Mouse (Mus musculus) heart, postnatal 0 days (tissue): ENCODE measurements around the gene Klrg1. TPM values are rescaled to one million over a fixed set of nuclear protein-coding genes. Genes with fewer than 3 reads are reported as not detected.

ENCODE experiments used
- ATAC-seq: fragments of 200-750 bp; cut with Nextera tagmentation; 2 replicates; pipeline ENCODE4 v1.8.0; 2017; ENCODE audit warnings: low read depth, moderate number of reproducible peaks, moderate library complexity; ENCODE audit not compliant: insufficient read depth
- DNase-seq: peaks from one replicate; pipeline ENCODE4 v3.0.0-alpha.2; 2016; ENCODE audit warnings: low spot score
- H3K27ac ChIP-seq: fragments of 300-500 bp; sonication (generic); 2 replicates; pipeline ENCODE4 v1.5.1; 2014; ENCODE audit warnings: low read depth, mild to moderate bottlenecking
- H3K27me3 ChIP-seq: fragments of 300-500 bp; sonication (generic); 2 replicates; pipeline ENCODE4 v1.6.1; 2014; ENCODE audit warnings: low read length, mixed read lengths; ENCODE audit not compliant: control insufficient read depth, insufficient read depth
- H3K36me3 ChIP-seq: fragments of 300-500 bp; sonication (generic); replicated peaks from 2 replicates; pipeline ENCODE4 v1.6.1; 2014; ENCODE audit warnings: low read length, mixed read lengths; ENCODE audit not compliant: control insufficient read depth, insufficient read depth
- H3K4me1 ChIP-seq: fragments of 300-500 bp; sonication (generic); 2 replicates; pipeline ENCODE4 v1.6.1; 2014; ENCODE audit warnings: antibody characterized with exemption; ENCODE audit not compliant: control insufficient read depth, insufficient read depth
- H3K4me2 ChIP-seq: fragments of 300-500 bp; sonication (generic); 2 replicates; pipeline ENCODE4 v1.6.1; 2014; ENCODE audit warnings: low read depth, mild to moderate bottlenecking, low read length, moderate library complexity
- H3K4me3 ChIP-seq: fragments of 300-500 bp; sonication (generic); 2 replicates; pipeline ENCODE4 v1.5.1; 2014; ENCODE audit warnings: low read depth, low read length
- H3K9ac ChIP-seq: fragments of 300-500 bp; sonication (generic); replicated peaks from 2 replicates; pipeline ENCODE4 v1.6.1; 2014; ENCODE audit warnings: low read depth, low read length, mixed read lengths
- H3K9me3 ChIP-seq: fragments of 300-500 bp; sonication (generic); replicated peaks from 2 replicates; pipeline ENCODE4 v1.6.1; 2016; ENCODE audit warnings: low read length; ENCODE audit not compliant: control insufficient read depth
- CTCF ChIP-seq: IDR thresholded peaks from 2 replicates; pipeline ENCODE4 v1.5.1; 2016; ENCODE audit warnings: antibody characterized with exemption, control low read depth, low read depth
- EP300 ChIP-seq: IDR thresholded peaks from 2 replicates; pipeline ENCODE4 v1.6.1; 2016; ENCODE audit warnings: antibody characterized with exemption, low read depth
- WGBS: fragments of 180-500 bp; shearing (Covaris S2); extraction: QIAGEN DNeasy Blood & Tissue Kit; methylation state at CpG from one replicate; pipeline ENCODE4 v1.1.7; 2014; 5-methylcytosine and 5-hydroxymethylcytosine counted together
- polyA plus RNA-seq: library from polyadenylated mRNA; unstranded; fragments of >200 nt; fragmentation: Nextera tagmentation; extraction: Ambion mirVana; gene quantifications from 2 replicates; pipeline ENCODE4 v1.2.1, GENCODE M21; 2015
- total RNA-seq: library from RNA; depleted of rRNA; stranded (reverse); fragments of >200 nt; gene quantifications from 2 replicates; pipeline ENCODE4 v1.2.3, GENCODE M21; 2014; ENCODE audit warnings: low replicate concordance; rRNA removed

Klrg1 gene
- total and polyA plus RNA-seq, 2 experiments from 2014 or later: not detected

DNA sequence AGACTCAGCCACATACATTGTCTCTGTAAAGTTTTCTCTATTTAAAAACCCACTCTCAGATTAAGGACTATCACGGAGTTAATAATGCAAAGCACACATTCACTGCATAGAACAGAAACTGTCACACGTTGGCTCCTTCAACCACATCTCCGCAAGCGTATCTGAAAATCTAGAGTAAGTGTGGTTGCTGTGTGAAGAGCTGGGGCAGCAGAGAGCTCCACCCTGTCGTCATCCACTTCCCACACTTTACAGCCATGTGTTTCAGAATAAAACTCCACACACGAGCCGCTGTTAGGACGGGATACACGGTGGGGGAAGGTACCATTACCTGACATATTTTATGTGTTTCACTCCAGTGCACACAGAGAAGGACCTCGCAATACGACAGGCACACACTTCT is 12.5 kb downstream of the Klrg1 start:
- no peak for DNase-seq
- Histone ChIP-seq H3K27ac (no peak overlapping the region), H3K4me3 (no peak overlapping the region), H3K4me1 (no peaks in the 10 kb centered on the region), H3K4me2 (no peak overlapping the region), H3K27me3 (no peaks in the 10 kb centered on the region), H3K9me3 (no peaks in the 10 kb centered on the region), H3K36me3 (no peaks in the 10 kb centered on the region), H3K9ac (no peak overlapping the region)
- TF ChIP-seq CTCF: no peak
- TF ChIP-seq EP300: no peak
- ATAC-seq: no peak
- 63% methylated on average over 11 of the region's 11 CpGs for WGBS

DNA sequence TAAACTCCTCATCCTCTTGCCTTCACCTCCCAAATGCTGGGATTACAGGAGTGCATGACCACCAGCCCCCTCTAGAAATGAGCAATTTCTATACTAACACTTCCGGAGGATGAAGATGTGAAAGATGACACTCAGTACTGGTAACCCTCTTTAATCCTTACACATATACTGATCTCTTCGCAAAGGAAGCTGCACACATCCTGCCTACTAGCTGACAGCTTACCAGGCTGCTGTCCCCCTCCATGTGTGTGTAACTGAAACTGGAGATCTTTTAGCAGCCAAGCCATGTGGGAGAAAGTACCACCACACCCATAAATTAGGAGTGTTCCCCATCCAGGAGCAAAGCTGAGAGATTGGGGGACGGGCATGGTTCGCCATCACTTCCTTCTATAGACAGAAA is 13.5 kb downstream of the Klrg1 start:
- ATAC-seq (no peak), DNase-seq (no peak)
- H3K9ac ChIP-seq: no peak overlapping the region
- H3K27me3 ChIP-seq: no peaks in the 10 kb centered on the region
- no peak overlapping the region for H3K27ac ChIP-seq
- H3K4me1 ChIP-seq: no peaks in the 10 kb centered on the region
- H3K9me3 ChIP-seq: no peaks in the 10 kb centered on the region
- 83% methylated on average over 4 of the region's 4 CpGs for WGBS
- TF ChIP-seq EP300 (no peak), CTCF (no peak)
- no peak overlapping the region for H3K4me2 ChIP-seq
- H3K4me3 ChIP-seq: no peak overlapping the region
- H3K36me3 ChIP-seq: no peaks in the 10 kb centered on the region

DNA sequence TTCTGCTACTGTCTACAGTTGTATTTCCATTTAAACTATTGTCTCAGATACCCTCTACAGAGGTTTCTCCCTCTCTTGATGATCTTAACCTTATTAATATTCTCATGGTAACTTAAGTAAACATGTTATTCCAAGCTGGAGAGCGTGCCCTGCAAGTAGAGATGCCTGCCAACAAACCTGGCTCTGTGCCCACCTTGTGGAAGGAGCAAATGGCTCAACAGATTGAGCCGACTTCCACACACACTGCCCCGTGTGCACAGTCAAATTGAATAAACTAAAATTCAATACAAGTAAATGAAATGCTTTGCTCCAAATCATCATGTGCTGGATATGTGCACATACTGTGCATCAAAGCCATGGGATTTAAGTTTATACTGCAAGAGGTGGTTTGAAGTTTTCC is 14.1 kb downstream of the Klrg1 start:
- H3K4me2 ChIP-seq: no peak overlapping the region
- H3K36me3 ChIP-seq: no peaks in the 10 kb centered on the region
- no peak for ATAC-seq
- no peaks in the 10 kb centered on the region for H3K4me1 ChIP-seq
- H3K27me3 ChIP-seq: no peaks in the 10 kb centered on the region
- TF ChIP-seq CTCF: no peak
- no peak for TF ChIP-seq EP300
- 10% methylated on average over 3 of the region's 3 CpGs for WGBS
- no peak overlapping the region for H3K27ac ChIP-seq
- peak; percentile 16 for DNase-seq
- no peaks in the 10 kb centered on the region for H3K9me3 ChIP-seq
- H3K4me3 ChIP-seq: no peak overlapping the region
- no peak overlapping the region for H3K9ac ChIP-seq

DNA sequence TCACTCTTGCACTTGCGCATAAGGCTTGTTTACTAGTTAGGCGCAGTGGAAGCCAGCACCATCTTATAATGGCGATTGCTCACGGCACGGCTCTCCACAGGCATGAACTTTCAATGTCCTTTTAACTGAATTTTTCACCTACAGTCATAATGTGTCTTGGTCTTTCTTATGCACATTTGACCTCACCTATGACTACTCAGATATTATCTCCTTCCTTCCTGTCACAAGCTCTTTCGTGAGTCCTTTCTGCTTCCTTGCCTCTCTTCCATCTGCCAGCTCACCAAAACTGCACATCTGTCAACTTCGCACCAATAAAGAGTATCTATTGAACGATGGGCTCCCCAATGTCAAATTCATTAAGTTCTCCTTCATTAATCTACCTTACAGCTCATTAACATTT is 20.1 kb downstream of the Klrg1 start:
- H3K4me3 ChIP-seq: no peak overlapping the region
- no peaks in the 10 kb centered on the region for H3K4me1 ChIP-seq
- WGBS: 84% methylated on average over 8 of the region's 8 CpGs
- H3K9me3 ChIP-seq: no peaks in the 10 kb centered on the region
- TF ChIP-seq EP300 (no peak), CTCF (no peak)
- no peaks in the 10 kb centered on the region for H3K36me3 ChIP-seq
- H3K4me2 ChIP-seq: no peak overlapping the region
- H3K27ac ChIP-seq: no peak overlapping the region
- ATAC-seq (no peak), DNase-seq (no peak)
- H3K27me3 ChIP-seq: peaks cover 5% of the 10 kb centered on the region
- no peak overlapping the region for H3K9ac ChIP-seq

DNA sequence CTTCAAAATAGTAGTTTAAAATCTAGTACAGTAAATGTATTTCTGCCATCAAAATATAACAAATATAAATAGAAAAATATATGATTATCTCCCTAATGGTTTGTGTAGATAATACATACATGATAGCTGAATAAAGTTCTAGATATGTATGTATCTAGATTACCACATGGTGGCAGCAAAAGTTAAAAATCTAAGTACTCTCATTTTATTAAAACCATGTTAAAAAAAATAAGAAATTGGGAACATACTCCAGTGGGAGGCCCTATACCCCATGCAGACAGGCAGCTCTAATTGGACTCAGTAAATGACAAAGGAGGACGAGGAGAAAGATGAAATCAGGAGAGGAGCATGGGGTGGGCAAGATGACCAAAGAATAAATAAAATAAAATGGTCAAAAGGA is 30.5 kb downstream of the Klrg1 start:
- Histone ChIP-seq H3K27me3 (no peaks in the 10 kb centered on the region), H3K36me3 (no peaks in the 10 kb centered on the region), H3K9me3 (no peaks in the 10 kb centered on the region), H3K4me1 (no peaks in the 10 kb centered on the region), H3K4me2 (no peak overlapping the region), H3K4me3 (no peak overlapping the region), H3K9ac (no peak overlapping the region), H3K27ac (no peak overlapping the region)
- no peak for ATAC-seq
- WGBS: 37% methylated on average over 1 of the region's 1 CpGs
- TF ChIP-seq CTCF (peak; percentile 18; the same call in 1 of the 2 replicates), EP300 (no peak)
- DNase-seq: no peak

DNA sequence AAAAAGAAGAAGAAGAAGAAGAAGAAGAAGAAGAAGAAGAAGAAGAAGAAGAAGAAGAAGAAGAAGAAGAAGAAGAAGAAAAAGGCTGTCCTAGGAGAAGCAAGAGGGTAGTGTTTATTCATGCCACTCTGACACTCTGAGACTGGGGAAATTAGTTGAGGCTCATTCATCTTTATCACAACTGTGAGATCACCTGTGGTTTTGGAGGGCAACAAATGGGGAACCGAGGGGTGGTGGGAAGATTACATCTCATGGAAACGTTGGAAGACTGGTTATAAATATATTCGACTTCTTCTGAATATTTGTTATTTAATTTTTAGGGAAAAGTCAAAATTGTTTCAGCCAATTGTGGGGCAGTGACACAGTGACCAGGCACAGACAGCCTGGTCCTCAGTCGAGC is 32.6 kb downstream of the Klrg1 start:
- Histone ChIP-seq H3K4me1 (no peaks in the 10 kb centered on the region), H3K9me3 (no peaks in the 10 kb centered on the region), H3K4me2 (no peak overlapping the region), H3K36me3 (no peaks in the 10 kb centered on the region), H3K9ac (no peak overlapping the region), H3K4me3 (no peak overlapping the region), H3K27me3 (no peaks in the 10 kb centered on the region), H3K27ac (no peak overlapping the region)
- TF ChIP-seq CTCF (no peak), EP300 (no peak)
- 39% methylated on average over 4 of the region's 4 CpGs for WGBS
- ATAC-seq: no peak
- no peak for DNase-seq

Other genes with a start within 250 kb of the Klrg1 start
- gene M6pr, start 25.8 kb upstream of the Klrg1 start, total RNA-seq: 55.9 and 58.4 TPM in 2 replicates
- gene M6pr, start 25.8 kb upstream of the Klrg1 start, polyA plus RNA-seq: 52.2 and 52.9 TPM in 2 replicates
- gene Phc1, start 57.7 kb upstream of the Klrg1 start, total RNA-seq: 19.6 TPM in 2 replicates
- gene Phc1, start 57.7 kb upstream of the Klrg1 start, polyA plus RNA-seq: 4.3 and 4.6 TPM in 2 replicates
- 0.27 TPM in 1 of 2 replicates, not detected in the other for gene Rimklb, start 215.9 kb upstream of the Klrg1 start, total RNA-seq
- 0.48 and 0.79 TPM in 2 replicates for gene Rimklb, start 215.9 kb upstream of the Klrg1 start, polyA plus RNA-seq
- 31.3 and 39.4 TPM in 2 replicates for gene Mfap5, start 223.0 kb upstream of the Klrg1 start, total RNA-seq
- gene Mfap5, start 223.0 kb upstream of the Klrg1 start, polyA plus RNA-seq: 61.1 and 73.5 TPM in 2 replicates